Mouse (Mus musculus) kidney, postnatal 10 days (tissue): Measurements from ENCODE around the gene Sox14.
A peak's percentile ranks its signal among the peaks of the same experiment; 100 is the strongest.

ENCODE experiments used
- DNase-seq: peaks from one replicate; pipeline ENCODE4 v3.0.0; 2021; ENCODE audit warnings: mixed read lengths

The Sox14 gene

GRCm38 (mm10) chr9:99846820-99847219, 29.1 kb downstream of the Sox14 start:
- DNase-seq: peak; percentile 83

DNA sequence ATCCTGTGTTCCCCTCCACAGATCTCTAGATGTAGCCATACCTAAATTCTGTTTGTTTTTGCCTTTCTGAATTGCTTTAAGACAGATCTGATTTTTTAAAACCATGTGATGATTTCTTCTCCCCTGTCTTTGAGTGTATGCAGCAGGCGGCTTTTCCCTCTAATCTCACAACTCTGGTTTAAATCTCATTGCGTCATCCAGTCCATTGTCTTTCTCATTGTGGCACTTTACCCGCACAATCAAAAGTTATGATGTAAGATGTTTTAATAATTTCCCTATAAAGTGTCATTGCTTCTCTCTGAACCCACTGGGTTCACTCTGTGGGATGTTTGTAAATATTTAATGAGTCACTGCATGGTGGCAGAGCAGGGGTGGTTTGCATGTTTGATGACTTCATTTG, 36.6 kb downstream of the Sox14 start:
- no peak for DNase-seq

DNA sequence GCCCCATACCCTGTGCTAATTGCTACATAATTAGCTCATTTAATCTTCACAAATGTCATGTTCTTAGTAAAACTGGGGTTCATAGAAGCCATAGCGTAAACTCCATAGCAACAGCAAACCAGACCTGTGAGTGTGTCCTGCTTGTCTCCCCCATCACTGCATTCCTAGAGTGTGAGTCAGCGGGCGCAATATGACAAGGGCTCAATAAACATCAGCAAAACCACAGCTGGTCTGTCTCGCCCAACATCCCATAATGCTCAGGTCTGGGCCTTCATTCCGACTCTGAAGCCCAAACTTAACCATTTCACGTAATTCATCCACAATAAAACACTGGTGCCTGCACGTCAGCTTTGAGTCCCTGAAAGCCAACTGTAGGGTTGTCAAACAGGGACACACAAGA, 37.1 kb downstream of the Sox14 start:
- no peak for DNase-seq

GRCm38 (mm10) chr9:99836707-99837106, 39.3 kb downstream of the Sox14 start:
- DNase-seq: no peak

DNA sequence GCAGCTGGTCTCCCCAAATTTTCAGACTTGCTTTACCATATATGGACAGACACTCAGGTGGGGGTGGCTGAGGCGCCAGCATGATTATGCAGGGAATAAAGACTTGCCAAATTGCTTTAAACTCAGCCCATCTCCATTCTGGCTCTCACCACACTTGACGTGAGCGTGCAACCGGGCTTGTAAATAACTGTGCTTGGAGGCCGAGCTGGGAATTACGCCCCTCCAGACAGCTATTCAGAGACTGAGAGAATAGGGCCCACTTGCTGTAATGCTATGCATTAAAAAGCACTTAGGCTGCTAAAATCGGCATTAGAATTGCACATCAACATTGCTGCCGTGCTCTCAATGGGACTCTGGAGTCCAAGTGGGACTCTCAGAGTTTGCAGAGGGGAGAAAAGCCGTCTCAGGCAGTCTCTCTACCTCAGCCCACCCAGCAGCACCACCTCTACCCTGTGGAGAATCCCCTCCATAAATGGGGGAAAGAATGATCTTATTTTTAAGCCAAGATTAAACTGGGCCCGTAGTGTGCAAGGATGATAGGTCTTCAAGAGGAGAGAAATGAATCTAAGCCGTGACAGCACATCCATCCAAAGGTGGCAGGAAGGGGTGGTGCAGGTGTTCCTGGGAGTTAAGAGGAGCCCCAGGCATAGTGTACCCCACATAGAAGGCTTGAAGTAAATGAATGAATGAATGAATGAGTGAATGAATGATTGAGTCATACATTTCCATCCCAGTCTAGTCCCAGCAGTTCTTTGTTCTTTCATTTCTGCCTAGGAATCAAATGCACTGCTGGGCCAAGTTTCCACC, 40.1 kb downstream of the Sox14 start:
- no peak for DNase-seq
